Mouse (Mus musculus) c-Kit-positive CD71-positive TER-119-positive erythroid progenitor cells, embryonic 14.5 days (primary cell): ENCODE results near the gene Spata31d1d.
"Not testable (repeated sequence)": the region's sequence is repeated elsewhere in the genome, so short reads cannot be mapped to it uniquely, and the experiment has no call there.

ENCODE experiments used
- DNase-seq: peaks from one replicate; pipeline ENCODE4 v3.0.0-alpha.2; 2013; ENCODE audit warnings: low spot score

Gene Spata31d1d

DNA sequence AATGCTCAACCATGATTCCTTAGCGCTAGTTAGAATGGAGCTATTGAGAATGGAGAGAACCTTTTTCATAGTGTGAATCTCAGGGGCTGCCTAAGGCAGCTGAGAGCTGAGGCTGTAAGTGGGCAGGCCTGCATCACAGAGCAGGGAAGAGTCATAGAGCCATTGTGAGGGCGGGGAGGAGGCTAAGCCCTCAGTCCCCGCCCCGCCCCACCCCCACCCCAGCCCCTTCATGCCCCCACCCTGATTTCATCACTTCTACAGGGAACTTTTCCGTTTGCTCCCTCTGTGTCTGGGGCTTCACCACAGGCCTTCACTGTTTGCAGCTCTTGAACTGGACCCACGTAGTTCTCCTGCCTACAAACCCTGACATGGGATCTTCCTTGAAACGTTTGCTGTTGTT lies at the start of gene Spata31d1d:
Gene Spata31d1d (minus strand): TSS at position 101 of the 400 bp plus-strand sequence.
- no peak for DNase-seq

DNA sequence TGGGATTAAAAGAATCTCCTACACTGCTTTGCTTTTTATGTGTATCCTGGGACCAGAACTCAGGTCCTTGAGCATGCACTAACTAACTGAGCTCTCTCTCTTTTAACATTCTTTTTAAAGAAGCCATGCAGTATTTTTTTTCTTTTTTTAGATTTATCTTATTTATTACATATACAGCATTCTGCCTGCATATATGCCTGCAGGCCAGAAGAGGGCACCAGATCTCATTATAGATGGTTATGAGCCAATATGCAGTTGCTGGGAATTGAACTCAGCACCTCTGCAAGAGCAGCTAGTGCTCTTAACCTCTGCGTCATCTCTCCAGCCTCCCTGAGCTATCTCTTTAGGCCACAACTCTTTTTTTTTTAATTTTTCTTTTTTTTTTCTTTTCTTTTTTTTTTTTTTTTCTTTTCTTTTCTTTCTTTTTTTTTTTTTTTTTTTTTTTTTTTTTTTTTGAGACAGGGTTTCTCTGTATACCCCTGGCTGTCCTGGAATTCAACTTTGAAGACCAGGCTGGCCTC lies 48.3 kb upstream of the Spata31d1d start:
- DNase-seq = not testable (repeated sequence)

DNA sequence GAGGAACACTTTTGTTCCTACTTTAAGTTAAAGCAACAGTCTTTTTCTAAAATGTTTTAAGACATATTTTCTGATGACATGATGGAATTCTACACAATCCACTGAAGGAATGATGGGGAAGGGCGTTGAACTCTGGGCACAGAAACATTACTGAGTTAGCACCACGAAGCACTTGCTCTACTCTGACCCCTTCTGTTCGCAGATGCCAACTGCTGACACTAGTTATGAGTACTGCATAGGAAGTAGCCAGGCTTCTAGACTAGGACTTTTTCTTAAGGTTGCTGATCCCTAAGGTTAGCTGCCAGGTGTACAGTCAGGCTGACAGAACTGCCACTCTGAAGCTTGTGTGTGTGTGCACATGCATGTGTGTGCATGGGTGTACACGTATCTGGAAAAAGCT lies 47.7 kb upstream of the Spata31d1d start:
- DNase-seq = no peak

DNA sequence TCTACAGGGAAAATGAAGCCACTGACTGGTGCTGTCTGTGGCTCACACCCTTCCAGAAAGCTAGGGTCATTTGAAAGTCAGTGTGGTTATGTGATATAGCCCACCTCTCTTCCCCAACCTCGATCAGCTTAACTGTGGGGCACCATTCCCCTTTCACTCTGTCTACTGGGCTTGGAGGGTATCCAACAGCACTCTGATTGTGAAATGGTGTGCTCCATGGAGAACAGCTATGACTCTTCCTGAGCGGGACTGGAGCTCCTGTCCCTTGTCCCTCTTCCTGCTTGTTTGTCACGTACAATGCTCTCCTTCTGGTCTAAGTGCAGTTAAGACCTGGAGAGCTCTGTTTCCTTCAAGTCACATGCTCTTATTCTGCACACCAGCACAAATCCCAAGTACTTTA lies 43.6 kb upstream of the Spata31d1d start:
- DNase-seq = no peak

- DNase-seq = peak; percentile 77
These were observed 39.7 kb upstream of the Spata31d1d start for GRCm38 (mm10) chr13:59771257-59771656.

GRCm38 (mm10) chr13:59770847-59771246 lies 39.3 kb upstream of the Spata31d1d start:
- no peak for DNase-seq

DNA sequence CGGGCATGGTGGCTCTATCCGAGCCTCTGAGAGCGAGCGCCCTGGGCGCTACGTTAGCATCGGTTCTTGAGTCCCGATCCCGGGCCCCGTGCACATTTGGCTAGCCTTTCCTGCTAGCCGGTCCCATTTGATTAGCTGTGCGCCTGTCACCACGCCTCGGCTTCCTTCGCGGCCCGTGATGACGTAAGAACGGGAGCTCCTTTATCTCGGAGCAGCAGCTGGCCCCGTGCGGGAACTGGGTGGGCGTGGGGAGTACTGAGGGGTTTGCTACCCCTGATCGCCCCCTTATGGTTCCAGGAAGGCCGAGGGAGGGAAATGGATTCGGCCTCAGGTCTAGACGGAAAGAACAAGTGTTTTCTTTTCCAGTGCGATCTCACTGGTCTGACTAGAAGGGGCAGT lies 38.6 kb upstream of the Spata31d1d start:
- peak; percentile 97 for DNase-seq

DNA sequence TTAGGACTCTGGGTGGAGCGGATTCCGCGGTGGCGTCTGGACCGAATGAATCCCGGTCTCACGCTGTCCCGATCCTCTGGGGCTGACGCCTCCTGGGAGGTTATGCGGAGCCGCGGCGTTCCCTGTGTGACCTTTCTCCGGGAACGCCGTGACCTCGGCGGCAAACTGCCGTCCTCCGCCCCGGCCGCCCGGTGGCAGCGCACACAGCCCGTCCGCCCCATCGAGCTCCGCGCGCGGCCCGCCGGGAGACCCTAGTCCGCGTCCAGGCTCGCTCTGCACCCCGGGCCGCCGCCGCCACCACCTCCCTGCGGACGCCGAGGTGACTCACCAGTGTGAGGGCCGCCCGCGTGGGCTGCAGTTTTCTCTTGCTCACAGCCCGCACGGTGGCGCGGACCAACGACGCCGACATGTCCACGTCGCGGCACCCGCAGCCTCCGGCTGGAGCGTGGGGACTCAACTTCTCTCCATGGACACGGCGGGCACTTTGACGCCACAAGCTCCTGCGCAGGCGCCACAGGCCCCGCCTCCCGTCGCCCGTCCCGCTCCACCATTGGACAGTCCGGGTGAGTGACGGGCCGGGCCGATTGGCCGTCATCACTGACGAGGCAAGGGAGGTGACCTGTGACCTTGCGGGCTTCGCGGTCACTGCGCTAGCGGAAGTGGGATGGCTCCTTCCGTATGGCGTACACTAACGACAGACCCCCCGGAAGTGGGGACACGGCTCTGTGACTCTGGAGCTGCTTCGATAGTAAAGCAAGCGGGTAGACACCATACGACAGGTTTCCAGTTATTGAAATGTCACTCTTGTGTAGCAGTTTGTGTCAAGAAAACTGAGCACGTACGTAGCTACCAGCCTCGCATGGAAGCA lies 38.0 kb upstream of the Spata31d1d start, which contains the start of gene Isca1:
Gene Isca1 (minus strand): TSS at position 515 of the 868 bp plus-strand sequence.
- DNase-seq = peak; percentile 95

- DNase-seq = peak; percentile 32
These were observed 37.0 kb upstream of the Spata31d1d start for GRCm38 (mm10) chr13:59768531-59768930.

DNA sequence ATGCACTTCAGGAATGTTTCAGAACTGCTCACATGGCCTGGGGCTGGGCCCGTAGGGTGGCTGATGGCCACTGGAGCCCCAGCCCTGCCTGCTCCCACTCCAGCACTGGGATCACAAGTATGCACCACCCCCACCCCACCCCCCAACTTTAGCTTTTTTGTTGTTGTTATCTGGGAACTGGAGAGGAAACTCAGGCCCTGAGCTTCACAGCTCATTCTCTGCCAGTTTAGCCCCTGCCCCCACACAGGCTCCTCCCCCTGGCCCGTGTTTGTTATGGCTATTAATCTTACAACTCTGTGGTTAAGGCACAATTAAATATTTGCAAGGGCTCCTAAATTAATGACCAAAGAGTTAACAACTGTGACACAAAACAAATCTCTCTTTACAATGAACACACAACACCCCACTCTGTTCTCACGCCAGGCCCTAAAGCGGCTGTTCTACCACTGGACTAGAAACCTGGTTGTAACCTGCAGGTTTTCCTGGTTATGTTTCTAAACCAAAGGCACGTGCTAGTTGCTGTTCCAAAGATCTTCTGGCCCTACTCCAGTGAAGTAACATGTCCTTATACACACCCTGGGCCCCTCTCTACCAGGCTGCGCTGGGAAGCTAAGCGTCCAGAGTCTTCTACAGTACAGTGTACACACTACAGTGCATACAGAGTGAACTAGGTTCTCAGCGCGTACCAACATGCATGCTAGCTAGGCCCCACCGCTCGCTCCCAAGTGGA lies 35.4 kb upstream of the Spata31d1d start:
- DNase-seq = no peak

GRCm38 (mm10) chr13:59762791-59763190 lies 31.2 kb upstream of the Spata31d1d start:
- DNase-seq = peak; percentile 55

DNA sequence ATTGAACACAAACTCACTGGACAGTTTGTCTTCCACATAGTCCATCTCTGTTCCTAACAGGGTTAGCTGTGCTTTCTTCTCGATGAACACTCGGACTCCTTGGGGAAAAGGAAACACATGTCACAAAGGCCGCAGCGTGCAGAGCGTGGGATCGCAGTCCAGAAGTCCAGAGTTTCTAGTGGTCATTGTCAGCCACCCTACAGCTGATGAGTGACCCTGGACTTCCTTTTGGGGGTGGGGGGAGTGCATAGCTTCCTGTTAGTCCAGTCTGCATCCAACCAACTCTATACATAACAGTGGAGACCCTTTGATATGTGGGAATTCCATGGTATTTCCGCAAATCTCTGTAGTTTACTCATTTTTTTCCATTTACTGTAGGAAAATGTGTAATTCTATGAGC lies 25.4 kb upstream of the Spata31d1d start:
- DNase-seq = no peak

DNA sequence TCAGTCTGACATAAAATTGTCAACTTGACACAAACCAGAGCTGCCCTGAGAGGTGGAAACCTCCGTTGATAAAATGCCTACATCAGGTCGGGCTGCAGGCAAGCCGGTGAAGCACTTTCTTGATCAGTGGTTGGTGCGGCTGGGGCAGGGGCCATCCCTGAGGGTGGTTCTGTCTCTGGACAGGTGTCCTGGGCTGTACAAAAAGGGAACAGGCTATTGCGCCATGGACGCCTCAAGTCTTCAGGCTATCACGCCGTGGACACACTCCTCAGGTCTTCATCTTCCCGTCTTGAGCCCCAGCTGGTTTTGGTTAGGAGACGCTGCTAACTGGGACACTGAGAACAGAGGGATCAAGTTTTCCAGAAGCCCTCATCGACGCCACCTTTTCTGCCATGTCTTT lies 18.8 kb upstream of the Spata31d1d start:
- DNase-seq = no peak

DNA sequence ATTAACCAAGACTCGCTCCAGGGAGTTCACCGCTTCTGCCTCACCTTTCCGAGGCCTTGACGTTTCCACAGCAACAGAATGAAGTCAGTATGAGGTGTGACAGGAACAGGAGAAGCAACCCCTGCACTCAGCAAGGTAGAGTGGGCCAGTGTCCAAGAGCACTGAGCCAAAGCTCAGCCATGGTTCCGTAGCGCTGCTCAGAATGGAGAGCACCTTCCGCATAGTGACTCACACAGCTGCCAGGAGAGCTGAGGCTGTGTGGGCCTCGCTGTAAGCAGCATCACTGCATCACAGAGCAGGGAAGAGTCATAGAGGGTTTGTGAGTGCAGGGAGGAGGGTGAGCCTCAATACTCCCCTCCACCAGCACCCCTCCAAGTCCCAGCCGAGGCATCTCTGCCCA lies 15.2 kb upstream of the Spata31d1d start, which contains the start of gene 1700014D04Rik:
Gene 1700014D04Rik (minus strand): TSS at position 42 of the 400 bp plus-strand sequence.
- no peak for DNase-seq

- DNase-seq = no peak
These were observed 14.6 kb upstream of the Spata31d1d start for GRCm38 (mm10) chr13:59746164-59746563.

- no peak for DNase-seq
These were observed 13.9 kb upstream of the Spata31d1d start for GRCm38 (mm10) chr13:59745462-59745861.

GRCm38 (mm10) chr13:59741697-59742096 lies 10.1 kb upstream of the Spata31d1d start:
- no peak for DNase-seq

DNA sequence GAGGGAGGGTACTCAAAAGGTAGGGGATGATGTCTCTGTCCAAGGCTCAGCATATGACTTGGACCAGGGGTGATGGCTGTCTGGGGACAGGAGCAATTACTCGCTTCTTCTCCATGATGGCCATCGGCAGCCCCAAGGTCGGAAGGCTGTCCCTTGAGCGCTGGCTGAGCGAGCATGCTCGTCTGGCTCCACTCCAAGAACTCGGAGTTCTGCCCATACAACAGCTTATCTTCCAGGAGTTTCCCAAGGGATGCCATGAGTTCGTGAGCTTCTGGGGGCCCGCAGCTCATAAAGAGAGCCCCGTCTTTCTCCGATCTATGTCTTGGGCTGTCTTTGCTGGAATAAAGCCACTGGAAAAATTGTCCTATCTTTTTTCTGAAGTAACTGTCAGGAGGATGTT lies 9.5 kb upstream of the Spata31d1d start:
- no peak for DNase-seq

- peak; percentile 80 for DNase-seq
These were observed 7.8 kb upstream of the Spata31d1d start for GRCm38 (mm10) chr13:59739397-59739796.

DNA sequence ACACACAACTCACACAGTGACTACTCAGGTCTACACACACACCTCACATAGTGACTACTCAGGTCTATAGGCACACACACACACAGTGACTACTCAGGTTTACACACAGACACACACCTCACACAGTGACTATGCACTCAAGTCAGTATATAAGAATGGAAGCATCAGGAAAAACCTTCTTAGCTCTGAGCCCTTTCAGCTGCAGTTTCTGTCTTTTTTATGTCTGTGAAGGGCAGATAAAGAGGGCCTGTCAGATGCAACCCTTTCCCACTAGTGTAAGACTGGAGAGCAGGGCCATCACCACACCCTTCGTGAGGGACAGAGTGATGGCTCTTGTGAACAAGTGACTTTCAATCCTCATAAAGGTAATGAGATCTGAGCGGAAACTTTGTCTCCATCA lies 6.9 kb upstream of the Spata31d1d start:
- DNase-seq = peak; percentile 81

- peak; percentile 50 for DNase-seq
These were observed 3.6 kb upstream of the Spata31d1d start for GRCm38 (mm10) chr13:59735190-59735589.

DNA sequence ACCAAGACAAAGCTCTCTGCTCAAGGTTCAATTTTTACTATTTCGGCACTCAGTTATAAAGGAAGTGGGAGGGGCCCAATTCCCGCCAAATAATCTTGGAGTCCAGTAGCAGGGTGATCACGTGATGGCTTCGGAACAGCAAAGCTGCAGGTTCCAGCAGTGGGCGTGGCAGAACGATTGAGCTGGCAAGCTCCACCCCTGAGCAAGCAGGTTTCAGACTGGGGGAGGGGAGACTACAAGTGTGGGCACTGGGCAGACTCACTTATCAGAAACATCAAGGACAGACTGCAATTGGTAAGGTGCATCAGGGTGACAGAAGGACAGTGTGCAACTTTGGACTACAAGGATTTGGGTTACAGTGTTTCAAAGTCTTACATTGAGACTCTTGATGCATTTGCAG lies 2.8 kb upstream of the Spata31d1d start:
- peak; percentile 53 for DNase-seq

GRCm38 (mm10) chr13:59733936-59734335 lies 2.4 kb upstream of the Spata31d1d start:
- no peak for DNase-seq
